Comparison of ENCODE assay signal across 18 mouse cellular contexts in the genomic region with DNA sequence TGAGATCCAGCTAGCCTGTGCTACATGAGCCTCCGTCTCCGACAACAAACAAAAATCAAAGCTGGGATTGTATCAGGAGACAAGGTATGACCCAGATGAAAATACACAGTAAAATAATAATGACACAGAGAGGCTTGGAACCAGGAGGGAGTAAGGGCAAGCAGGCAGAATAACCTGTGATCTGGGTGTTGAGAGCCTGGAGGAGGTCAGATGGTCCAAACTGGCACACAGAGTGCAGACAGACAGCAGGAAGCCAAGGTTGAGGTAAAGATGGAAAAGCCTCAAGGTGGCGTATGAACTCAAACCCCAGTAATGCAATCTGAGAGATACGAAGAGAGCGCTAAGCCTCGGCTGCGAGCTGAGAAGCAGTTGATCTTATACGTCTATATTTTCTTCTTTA. TPM values are rescaled to one million over a fixed set of nuclear protein-coding genes. Genes with fewer than 3 reads are reported as not detected.
"Had no signal": no experiment of that assay in that cellular context is flagged by ENCODE, and none has a peak within 500 bp of the region (broad histone marks: within the 10 kb centered on the region; RNA-seq: fewer than 3 reads in every experiment).

No protein-coding gene starts in this region.

- H3K9me3 ChIP-seq: limb, embryonic 15.5 days; liver, embryonic 12.5 days; megakaryocyte, embryonic 14.5 days; midbrain, embryonic 13.5 days; neural tube, embryonic 12.5 days had no signal

- H3K4me2 ChIP-seq: limb, embryonic 15.5 days; liver, embryonic 12.5 days; lung, embryonic 14.5 days; midbrain, embryonic 13.5 days; neural tube, embryonic 12.5 days had no signal

- H3K4me3 ChIP-seq: limb, embryonic 15.5 days; liver, embryonic 12.5 days; megakaryocyte, embryonic 14.5 days; midbrain, embryonic 13.5 days; neural tube, embryonic 12.5 days had no signal

- ATAC-seq: liver, embryonic 12.5 days; midbrain, embryonic 13.5 days had no signal

- H3K27ac ChIP-seq: limb, embryonic 15.5 days; liver, embryonic 12.5 days; midbrain, embryonic 13.5 days; neural tube, embryonic 12.5 days had no signal

- DNase-seq: kidney, postnatal 25 days; lung, embryonic 14.5 days; lung, postnatal 14 days; retina, postnatal 1 day; right cerebral cortex, postnatal 4 days; spleen, adult 18-20 months; thymus, adult 18-20 months; thymus, postnatal 14 days had no signal

- H3K27me3 ChIP-seq: liver, embryonic 12.5 days; megakaryocyte, embryonic 14.5 days; midbrain, embryonic 13.5 days; neural tube, embryonic 12.5 days had no signal

- H3K9ac ChIP-seq: limb, embryonic 15.5 days; liver, embryonic 12.5 days; lung, embryonic 14.5 days; midbrain, embryonic 13.5 days; neural tube, embryonic 12.5 days had no signal

RNA-seq across cellular contexts. Expression of a gene that starts 28.1 kb away (rescaled TPM):
- total RNA-seq: layer of hippocampus, postnatal 25 days; left cerebral cortex, postnatal 25 days; midbrain, postnatal 0 days had no signal
- polyA plus RNA-seq: macrophage; midbrain, postnatal 0 days; stomach, embryonic 14.5 days had no signal
